Mouse (Mus musculus): ENCODE measurements around the gene Zdhhc14. TPM values are rescaled to one million over a fixed set of nuclear protein-coding genes. Genes with fewer than 3 reads are reported as not detected.

Gene Zdhhc14
- polyA plus RNA-seq, 1 experiment = 0.01 TPM

GRCm38 (mm10) chr17:5763768-5764167 is 271.4 kb downstream of the Zdhhc14 start:
- no peaks in the 10 kb centered on the region for H3K36me3 ChIP-seq (ENCODE audit: control insufficient read depth, insufficient read depth)
- TF ChIP-seq FOSL1 (IDR thresholded peaks at IDR 0.05; ENCODE audit: insufficient read depth, low read length, poor library complexity, severe bottlenecking) (no peak), CEBPB (IDR thresholded peaks at IDR 0.05; ENCODE audit: low read depth) (no peak), MYOD1 (IDR thresholded peaks at IDR 0.05; ENCODE audit: control insufficient read depth, insufficient read length, low read depth) (no peak), MAX (IDR thresholded peaks at IDR 0.05) (no peak), MYOG (IDR thresholded peaks at IDR 0.05; ENCODE audit: control insufficient read depth, extremely low read depth, insufficient read length) (no peak), USF1 (IDR thresholded peaks at IDR 0.05; ENCODE audit: low read depth) (no peak), CTCF (IDR thresholded peaks at IDR 0.05; ENCODE audit: control insufficient read depth, insufficient read depth, insufficient read length) (no peak)
- H3K4me3 ChIP-seq (ENCODE audit: insufficient read depth, poor library complexity, severe bottlenecking) = no peak overlapping the region
- H3ac ChIP-seq (ENCODE audit: control insufficient read depth, insufficient read length, low read depth) = no peak overlapping the region
- H3K27me3 ChIP-seq (ENCODE audit: control insufficient read depth, insufficient read depth, insufficient read length) = no peaks in the 10 kb centered on the region
- no peaks in the 10 kb centered on the region for H3K79me3 ChIP-seq (ENCODE audit: low read depth)
- H3K79me2 ChIP-seq (ENCODE audit: control insufficient read depth, insufficient read depth) = no peaks in the 10 kb centered on the region

GRCm38 (mm10) chr17:5764270-5764669 is 271.9 kb downstream of the Zdhhc14 start:
- no peaks in the 10 kb centered on the region for H3K27me3 ChIP-seq (ENCODE audit: control insufficient read depth, insufficient read depth, insufficient read length)
- H3K79me2 ChIP-seq (ENCODE audit: control insufficient read depth, insufficient read depth) = no peaks in the 10 kb centered on the region
- H3K36me3 ChIP-seq (ENCODE audit: control insufficient read depth, insufficient read depth) = no peaks in the 10 kb centered on the region
- no peaks in the 10 kb centered on the region for H3K79me3 ChIP-seq (ENCODE audit: low read depth)
- no peak for TF ChIP-seq MAX (IDR thresholded peaks at IDR 0.05)
- TF ChIP-seq USF1 (IDR thresholded peaks at IDR 0.05; ENCODE audit: low read depth) = peak; percentile 59
- TF ChIP-seq FOSL1 (IDR thresholded peaks at IDR 0.05; ENCODE audit: insufficient read depth, low read length, poor library complexity, severe bottlenecking) = no peak
- TF ChIP-seq CTCF (IDR thresholded peaks at IDR 0.05; ENCODE audit: control insufficient read depth, insufficient read depth, insufficient read length) = no peak
- peak; percentile 22 for TF ChIP-seq CEBPB (IDR thresholded peaks at IDR 0.05; ENCODE audit: low read depth)
- no peak for TF ChIP-seq MYOG (IDR thresholded peaks at IDR 0.05; ENCODE audit: control insufficient read depth, extremely low read depth, insufficient read length)
- no peak for TF ChIP-seq MYOD1 (IDR thresholded peaks at IDR 0.05; ENCODE audit: control insufficient read depth, insufficient read length, low read depth)
- H3K4me3 ChIP-seq (ENCODE audit: insufficient read depth, poor library complexity, severe bottlenecking) = no peak overlapping the region
- H3ac ChIP-seq (ENCODE audit: control insufficient read depth, insufficient read length, low read depth) = no peak overlapping the region

GRCm38 (mm10) chr17:5765746-5766145 is 273.4 kb downstream of the Zdhhc14 start:
- Histone ChIP-seq H3K79me3 (ENCODE audit: low read depth) (no peaks in the 10 kb centered on the region), H3ac (ENCODE audit: control insufficient read depth, insufficient read length, low read depth) (no peak overlapping the region), H3K4me3 (ENCODE audit: insufficient read depth, poor library complexity, severe bottlenecking) (no peak overlapping the region), H3K27me3 (ENCODE audit: control insufficient read depth, insufficient read depth, insufficient read length) (no peaks in the 10 kb centered on the region), H3K79me2 (ENCODE audit: control insufficient read depth, insufficient read depth) (no peaks in the 10 kb centered on the region), H3K36me3 (ENCODE audit: control insufficient read depth, insufficient read depth) (no peaks in the 10 kb centered on the region)
- no peak for TF ChIP-seq MYOG (IDR thresholded peaks at IDR 0.05; ENCODE audit: control insufficient read depth, extremely low read depth, insufficient read length)
- no peak for TF ChIP-seq MYOD1 (IDR thresholded peaks at IDR 0.05; ENCODE audit: control insufficient read depth, insufficient read length, low read depth)
- no peak for TF ChIP-seq MAX (IDR thresholded peaks at IDR 0.05)
- no peak for TF ChIP-seq FOSL1 (IDR thresholded peaks at IDR 0.05; ENCODE audit: insufficient read depth, low read length, poor library complexity, severe bottlenecking)
- no peak for TF ChIP-seq CEBPB (IDR thresholded peaks at IDR 0.05; ENCODE audit: low read depth)
- TF ChIP-seq USF1 (IDR thresholded peaks at IDR 0.05; ENCODE audit: low read depth) = no peak
- TF ChIP-seq CTCF (IDR thresholded peaks at IDR 0.05; ENCODE audit: control insufficient read depth, insufficient read depth, insufficient read length) = no peak

GRCm38 (mm10) chr17:5768164-5768705 is 275.9 kb downstream of the Zdhhc14 start:
- Histone ChIP-seq H3ac (ENCODE audit: control insufficient read depth, insufficient read length, low read depth) (no peak overlapping the region), H3K79me3 (ENCODE audit: low read depth) (no peaks in the 10 kb centered on the region), H3K36me3 (ENCODE audit: control insufficient read depth, insufficient read depth) (no peaks in the 10 kb centered on the region), H3K79me2 (ENCODE audit: control insufficient read depth, insufficient read depth) (no peaks in the 10 kb centered on the region), H3K27me3 (ENCODE audit: control insufficient read depth, insufficient read depth, insufficient read length) (no peaks in the 10 kb centered on the region), H3K4me3 (ENCODE audit: insufficient read depth, poor library complexity, severe bottlenecking) (no peak overlapping the region)
- TF ChIP-seq MYOG (IDR thresholded peaks at IDR 0.05; ENCODE audit: control insufficient read depth, extremely low read depth, insufficient read length) = no peak

- Histone ChIP-seq H3K36me3 (ENCODE audit: control insufficient read depth, insufficient read depth) (no peaks in the 10 kb centered on the region), H3K79me2 (ENCODE audit: control insufficient read depth, insufficient read depth) (no peaks in the 10 kb centered on the region), H3K27me3 (ENCODE audit: control insufficient read depth, insufficient read depth, insufficient read length) (no peaks in the 10 kb centered on the region), H3K4me3 (ENCODE audit: insufficient read depth, poor library complexity, severe bottlenecking) (no peak overlapping the region), H3K79me3 (ENCODE audit: low read depth) (no peaks in the 10 kb centered on the region), H3ac (ENCODE audit: control insufficient read depth, insufficient read length, low read depth) (no peak overlapping the region)
- TF ChIP-seq MYOG (IDR thresholded peaks at IDR 0.05; ENCODE audit: control insufficient read depth, extremely low read depth, insufficient read length) (no peak), USF1 (IDR thresholded peaks at IDR 0.05; ENCODE audit: low read depth) (no peak), CTCF (IDR thresholded peaks at IDR 0.05; ENCODE audit: control insufficient read depth, insufficient read depth, insufficient read length) (no peak), MYOD1 (IDR thresholded peaks at IDR 0.05; ENCODE audit: control insufficient read depth, insufficient read length, low read depth) (no peak), MAX (IDR thresholded peaks at IDR 0.05) (no peak), FOSL1 (IDR thresholded peaks at IDR 0.05; ENCODE audit: insufficient read depth, low read length, poor library complexity, severe bottlenecking) (no peak), CEBPB (IDR thresholded peaks at IDR 0.05; ENCODE audit: low read depth) (no peak)
Observed at GRCm38 (mm10) chr17:5768810-5769520, 276.6 kb downstream of the Zdhhc14 start.

Data from C2C12 (cell line).